Mouse (Mus musculus) midbrain, embryonic 11.5 days (tissue): Measurements from ENCODE around the gene Stard7. TPM values are rescaled to one million over a fixed set of nuclear protein-coding genes. Genes with fewer than 3 reads are reported as not detected.
"Not testable (repeated sequence)": the region's sequence is repeated elsewhere in the genome, so short reads cannot be mapped to it uniquely, and the experiment has no call there.

ENCODE experiments used
- ATAC-seq: fragments of 200-750 bp; cut with Nextera tagmentation; 2 replicates; pipeline ENCODE4 v1.8.0; 2017; ENCODE audit warnings: moderate TSS enrichment, moderate library complexity; ENCODE audit not compliant: low FRiP score
- DNase-seq: peaks from one replicate; pipeline ENCODE4 v3.0.0; 2015; ENCODE audit warnings: low spot score; ENCODE audit errors: missing footprints
- H3K27ac ChIP-seq: fragments of 300-500 bp; sonication (generic); 2 replicates; pipeline ENCODE4 v1.5.1; 2014; ENCODE audit warnings: low read depth, low read length
- H3K27me3 ChIP-seq: fragments of 300-500 bp; sonication (generic); 2 replicates; pipeline ENCODE4 v1.6.1; 2014; ENCODE audit warnings: mild to moderate bottlenecking, low read length, moderate library complexity, mixed read lengths; ENCODE audit not compliant: control insufficient read depth, insufficient read depth
- H3K36me3 ChIP-seq: fragments of 300-500 bp; sonication (generic); 2 replicates; pipeline ENCODE4 v1.6.1; 2014; ENCODE audit warnings: mild to moderate bottlenecking, low read length, moderate library complexity, mixed read lengths; ENCODE audit not compliant: control insufficient read depth, insufficient read depth
- H3K4me1 ChIP-seq: fragments of 300-500 bp; sonication (generic); 2 replicates; pipeline ENCODE4 v1.6.1; 2014; ENCODE audit warnings: low read length; ENCODE audit not compliant: control insufficient read depth, insufficient read depth
- H3K4me2 ChIP-seq: fragments of 300-500 bp; sonication (generic); 2 replicates; pipeline ENCODE4 v1.6.1; 2014; ENCODE audit warnings: mild to moderate bottlenecking, moderate library complexity
- H3K4me3 ChIP-seq: fragments of 300-500 bp; sonication (generic); 2 replicates; pipeline ENCODE4 v1.5.1; 2014; ENCODE audit warnings: low read depth, low read length
- H3K9ac ChIP-seq: fragments of 300-500 bp; sonication (generic); 2 replicates; pipeline ENCODE4 v1.6.1; 2014; ENCODE audit warnings: low read length
- H3K9me3 ChIP-seq: fragments of 300-500 bp; sonication (generic); 2 replicates; pipeline ENCODE4 v1.6.1; 2016; ENCODE audit warnings: low read length; ENCODE audit not compliant: control insufficient read depth
- WGBS: fragments of 180-500 bp; shearing (Covaris S2); extraction: QIAGEN DNeasy Blood & Tissue Kit; methylation state at CpG from one replicate; pipeline ENCODE4 v1.1.7; 2014; 5-methylcytosine and 5-hydroxymethylcytosine counted together
- polyA plus RNA-seq: library from polyadenylated mRNA; unstranded; fragments of >200 nt; fragmentation: Nextera tagmentation; extraction: Ambion mirVana; gene quantifications from 2 replicates; pipeline ENCODE4 v1.2.1, GENCODE M21; 2014

The Stard7 gene
- polyA plus RNA-seq, 1 experiment from 2014 or later: 86.4 TPM

DNA sequence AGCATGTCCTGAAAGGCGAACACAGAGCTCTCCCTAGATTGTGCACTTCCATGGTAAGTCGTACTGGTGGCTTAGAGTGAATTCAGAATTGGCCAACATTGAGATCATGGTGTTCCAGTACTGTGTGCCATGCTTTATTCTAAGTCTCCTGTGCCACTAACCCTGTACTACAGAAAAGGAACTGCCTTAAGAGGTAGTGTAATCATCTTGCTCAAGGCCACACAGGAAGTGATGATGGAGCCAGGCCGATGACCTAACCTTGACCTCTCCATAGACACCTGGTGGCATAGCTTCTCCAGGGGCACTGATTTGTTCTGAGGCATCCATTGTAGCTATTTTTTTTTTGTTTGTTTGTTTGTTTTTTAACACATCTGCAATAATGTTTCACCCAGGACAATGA is 31.9 kb downstream of the Stard7 start:
- Histone ChIP-seq H3K9ac (no peak overlapping the region), H3K27ac (no peak overlapping the region), H3K9me3 (no peaks in the 10 kb centered on the region), H3K4me3 (no peak overlapping the region), H3K4me2 (no peak overlapping the region), H3K36me3 (peaks cover 16% of the 10 kb centered on the region), H3K4me1 (no peaks in the 10 kb centered on the region), H3K27me3 (no peaks in the 10 kb centered on the region)
- ATAC-seq (no peak), DNase-seq (no peak)
- WGBS: 91% methylated on average over 3 of the region's 3 CpGs

DNA sequence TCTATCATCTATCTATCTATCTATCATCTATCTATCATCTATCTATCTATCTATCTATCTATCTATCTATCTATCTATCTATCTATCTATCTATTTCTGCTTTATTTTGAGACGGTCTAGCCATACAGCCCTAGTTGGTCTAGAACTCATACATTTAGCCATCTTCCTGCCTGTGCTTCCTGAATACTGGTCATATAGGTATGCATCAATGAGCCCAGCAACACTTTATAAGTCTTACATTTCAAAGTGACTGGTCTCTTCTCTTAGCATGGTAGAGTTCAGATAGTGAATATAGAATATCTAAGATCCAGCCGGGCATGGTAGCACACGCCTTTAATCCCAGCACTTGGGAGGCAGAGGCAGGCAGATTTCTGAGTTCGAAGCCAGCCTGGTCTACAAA is 34.2 kb downstream of the Stard7 start:
- not testable (repeated sequence) for H3K4me2 ChIP-seq, H3K4me1 ChIP-seq
- 97% methylated on average over 4 of the region's 4 CpGs for WGBS

DNA sequence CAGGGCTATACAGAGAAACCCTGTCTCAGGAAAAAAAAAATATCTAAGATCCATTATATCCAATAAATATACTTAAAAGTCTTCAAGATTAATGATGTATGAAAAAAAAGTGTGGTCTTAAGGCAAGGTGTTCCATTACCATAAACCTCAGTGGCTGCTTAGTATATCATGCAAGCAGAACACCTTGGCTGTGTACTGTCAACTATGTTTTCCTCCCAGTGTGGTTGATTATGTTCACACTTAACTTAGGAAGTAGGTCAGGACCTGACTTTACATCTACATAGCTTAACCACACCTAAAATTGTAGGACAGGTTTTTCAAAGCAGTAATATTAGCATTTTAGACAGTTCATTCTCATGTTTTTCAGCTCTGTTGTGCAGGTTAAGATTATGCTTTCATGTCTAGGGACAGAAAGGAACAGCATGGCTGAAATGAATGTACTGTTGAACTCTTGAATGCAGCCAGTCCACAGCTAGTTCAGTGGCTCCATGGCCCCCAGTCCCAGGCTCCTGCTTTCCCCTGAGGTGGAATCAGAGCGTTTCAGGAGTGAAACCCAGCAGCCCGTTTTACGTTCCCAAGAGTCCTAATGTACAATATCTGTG is 34.7 kb downstream of the Stard7 start:
- Histone ChIP-seq H3K9me3 (no peaks in the 10 kb centered on the region), H3K4me2 (no peak overlapping the region), H3K27ac (no peak overlapping the region), H3K27me3 (no peaks in the 10 kb centered on the region), H3K4me3 (no peak overlapping the region), H3K4me1 (no peaks in the 10 kb centered on the region), H3K9ac (no peak overlapping the region), H3K36me3 (0 out of 2 replicates have a peak, but pooled peaks cover 2% of the 10 kb centered on the region)
- no peak for ATAC-seq
- no peak for DNase-seq
- WGBS: 84% methylated on average over 3 of the region's 3 CpGs

More for the DNA sequence above, 34.2 kb downstream of the Stard7 start:
- H3K4me3 ChIP-seq, DNase-seq, ATAC-seq, H3K27me3 ChIP-seq, H3K27ac ChIP-seq, H3K9me3 ChIP-seq, H3K9ac ChIP-seq, H3K36me3 ChIP-seq: not testable (repeated sequence)

DNA sequence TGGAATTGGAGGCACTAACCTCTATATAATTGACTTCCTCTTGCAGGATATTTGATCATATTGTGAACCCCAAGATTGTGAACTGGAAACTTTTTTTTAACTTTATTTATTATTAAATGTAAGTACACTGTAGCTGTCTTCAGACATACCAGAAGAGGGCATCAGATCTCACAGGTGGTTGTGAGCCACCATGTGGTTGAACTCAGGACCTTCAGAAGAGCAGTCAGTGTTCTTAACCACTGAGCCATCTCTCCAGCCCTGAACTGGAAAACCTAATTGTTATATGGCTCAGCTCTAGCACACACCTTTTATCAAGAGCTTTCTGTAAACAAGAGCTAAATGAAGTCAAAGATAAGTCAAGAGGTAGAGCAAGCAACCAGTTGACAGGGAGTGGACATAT is 36.1 kb downstream of the Stard7 start:
- Histone ChIP-seq H3K4me1 (no peaks in the 10 kb centered on the region), H3K9me3 (no peaks in the 10 kb centered on the region), H3K4me2 (no peak overlapping the region), H3K27me3 (no peaks in the 10 kb centered on the region), H3K9ac (no peak overlapping the region), H3K36me3 (no peaks in the 10 kb centered on the region), H3K4me3 (no peak overlapping the region), H3K27ac (no peak overlapping the region)
- no peak for DNase-seq
- no peak for ATAC-seq

DNA sequence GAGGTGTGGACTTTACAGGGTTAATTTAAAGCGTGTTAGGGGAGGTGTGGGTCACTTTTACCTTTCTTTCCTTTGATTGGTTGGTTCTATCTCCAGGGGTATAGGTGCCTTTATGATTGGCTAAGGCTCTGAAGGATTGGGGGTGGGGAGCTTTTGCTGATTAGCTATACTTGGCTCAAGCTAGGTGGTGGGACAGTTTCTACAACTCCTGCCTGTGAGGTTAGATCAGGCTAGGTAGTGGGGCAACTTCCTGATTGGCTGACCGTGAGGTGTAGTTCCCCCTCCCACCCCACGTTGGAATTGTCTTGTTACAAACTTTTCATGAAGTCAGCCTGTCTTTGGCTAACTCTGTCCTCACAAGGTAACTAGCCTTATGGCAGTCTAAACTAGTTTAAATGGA is 37.2 kb downstream of the Stard7 start:
- Histone ChIP-seq H3K4me3 (no peak overlapping the region), H3K4me1 (no peaks in the 10 kb centered on the region), H3K9me3 (no peaks in the 10 kb centered on the region), H3K9ac (no peak overlapping the region), H3K36me3 (no peaks in the 10 kb centered on the region), H3K4me2 (no peak overlapping the region), H3K27ac (no peak overlapping the region), H3K27me3 (no peaks in the 10 kb centered on the region)
- ATAC-seq: no peak
- 47% methylated on average over 3 of the region's 3 CpGs for WGBS
- no peak for DNase-seq

DNA sequence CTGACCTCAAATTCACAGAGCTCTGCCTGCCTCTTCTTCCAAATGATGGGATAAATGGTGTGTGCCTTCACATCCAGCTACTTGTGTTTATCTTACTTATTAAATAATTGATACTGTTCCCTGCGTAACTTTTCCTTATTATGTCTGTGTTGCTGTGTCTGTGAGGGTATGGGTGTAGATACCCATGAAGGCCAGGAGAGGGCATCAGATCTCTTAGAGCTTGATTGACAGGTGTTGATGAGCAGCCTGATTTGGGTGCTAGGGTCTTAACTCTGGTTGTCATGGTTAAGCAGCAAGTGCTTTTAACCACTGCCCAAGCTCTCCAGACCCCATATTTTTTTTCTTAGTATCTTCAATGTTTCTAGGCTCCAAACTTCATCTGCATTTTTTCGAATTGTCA is 38.6 kb downstream of the Stard7 start:
- Histone ChIP-seq H3K4me3 (no peak overlapping the region), H3K27me3 (no peaks in the 10 kb centered on the region), H3K9me3 (no peaks in the 10 kb centered on the region), H3K36me3 (no peaks in the 10 kb centered on the region), H3K27ac (no peak overlapping the region), H3K4me1 (no peaks in the 10 kb centered on the region), H3K4me2 (no peak overlapping the region), H3K9ac (no peak overlapping the region)
- no peak for ATAC-seq
- no peak for DNase-seq
- WGBS: 88% methylated on average over 2 of the region's 2 CpGs

DNA sequence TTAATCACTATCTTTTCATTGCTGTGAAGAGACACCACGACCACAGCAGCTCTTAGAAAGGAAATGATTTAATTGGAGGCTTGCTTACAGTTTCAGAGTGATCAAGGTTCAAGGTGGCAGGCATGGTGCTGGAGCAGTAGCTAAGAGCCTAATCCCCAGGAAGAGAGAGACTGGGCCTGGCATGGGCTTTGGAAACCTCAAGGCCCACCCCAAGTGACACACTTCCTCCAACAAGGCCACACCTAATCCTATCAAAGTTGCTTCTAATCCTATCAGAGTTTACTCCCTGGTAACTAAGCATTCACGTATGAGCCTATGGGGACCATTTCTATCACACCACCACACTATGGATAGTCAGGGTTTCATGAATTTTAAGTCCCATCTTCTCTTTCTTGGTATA is 40.2 kb downstream of the Stard7 start:
- no peak for ATAC-seq
- Histone ChIP-seq H3K4me3 (no peak overlapping the region), H3K27me3 (no peaks in the 10 kb centered on the region), H3K9ac (no peak overlapping the region), H3K9me3 (no peaks in the 10 kb centered on the region), H3K36me3 (no peaks in the 10 kb centered on the region), H3K4me1 (no peaks in the 10 kb centered on the region), H3K4me2 (no peak overlapping the region), H3K27ac (no peak overlapping the region)
- DNase-seq: no peak
- WGBS: 51% methylated on average over 2 of the region's 2 CpGs

DNA sequence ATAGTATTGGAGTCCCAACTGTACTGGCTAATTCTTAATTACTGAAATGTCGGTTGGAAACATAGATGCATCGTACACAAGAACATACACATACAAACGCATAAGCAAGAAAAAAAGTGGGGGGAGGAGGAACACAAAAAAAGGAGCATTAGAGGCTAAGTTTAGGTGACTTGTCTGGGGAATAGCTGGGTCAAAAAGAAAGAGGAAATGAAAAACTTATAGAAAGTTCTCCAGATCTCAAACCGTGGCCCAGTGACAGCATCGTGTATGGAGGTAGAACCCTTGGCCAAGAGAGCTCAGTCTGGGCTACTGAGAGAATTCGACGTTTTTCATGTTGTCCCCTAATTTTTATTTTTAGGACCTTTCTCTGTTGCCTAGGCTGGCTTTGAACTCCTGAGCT is 40.7 kb downstream of the Stard7 start:
- Histone ChIP-seq H3K27ac (no peak overlapping the region), H3K9ac (no peak overlapping the region), H3K27me3 (no peaks in the 10 kb centered on the region), H3K9me3 (no peaks in the 10 kb centered on the region), H3K36me3 (no peaks in the 10 kb centered on the region), H3K4me2 (no peak overlapping the region), H3K4me3 (no peak overlapping the region), H3K4me1 (no peaks in the 10 kb centered on the region)
- ATAC-seq (no peak), DNase-seq (no peak)
- WGBS: 94% methylated on average over 7 of the region's 7 CpGs

DNA sequence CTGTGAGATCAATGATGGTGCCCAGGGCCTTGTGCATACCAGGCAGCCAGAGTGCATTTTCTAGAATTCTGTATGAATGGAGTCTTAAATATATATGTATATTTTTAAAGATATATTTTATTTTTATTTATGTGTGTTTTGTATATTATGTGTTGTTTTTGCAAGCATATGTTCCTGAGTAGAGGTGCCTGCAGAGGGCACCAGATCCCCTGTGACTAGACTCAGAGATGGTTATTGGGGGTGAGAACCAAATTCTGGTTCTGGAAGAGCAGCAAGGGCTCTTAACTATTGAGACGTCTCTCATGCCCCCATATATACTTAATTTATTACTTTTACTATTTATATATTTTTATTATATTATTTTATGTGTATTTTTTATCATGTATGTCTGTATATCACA is 41.2 kb downstream of the Stard7 start:
- WGBS: 83% methylated on average over 1 of the region's 1 CpGs
- no peak overlapping the region for H3K4me3 ChIP-seq
- no peaks in the 10 kb centered on the region for H3K27me3 ChIP-seq

DNA sequence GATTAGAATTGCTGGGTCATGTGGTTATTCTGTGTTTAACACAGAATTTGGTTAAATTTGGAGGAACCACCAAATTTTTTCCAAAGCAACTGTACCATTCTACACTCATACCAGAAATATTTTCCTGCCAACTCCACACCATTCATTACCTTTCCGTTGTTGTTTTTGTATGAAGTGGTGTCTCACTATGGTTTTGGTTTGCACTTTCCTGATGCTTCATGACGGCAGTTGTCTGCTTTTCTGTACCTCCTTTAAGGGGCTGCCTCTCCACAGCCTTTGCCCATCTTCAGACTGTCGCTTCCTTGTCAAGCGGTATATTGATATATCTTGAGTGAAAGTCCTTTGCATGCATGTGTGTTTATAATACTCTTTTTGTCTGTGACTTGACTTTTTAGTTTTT is 42.8 kb downstream of the Stard7 start:
- H3K4me1 ChIP-seq: no peaks in the 10 kb centered on the region
- H3K9me3 ChIP-seq: no peaks in the 10 kb centered on the region
- DNase-seq: no peak
- H3K4me2 ChIP-seq: no peak overlapping the region
- no peaks in the 10 kb centered on the region for H3K27me3 ChIP-seq
- no peaks in the 10 kb centered on the region for H3K36me3 ChIP-seq
- H3K4me3 ChIP-seq: no peak overlapping the region
- ATAC-seq: no peak
- no peak overlapping the region for H3K9ac ChIP-seq
- 91% methylated on average over 4 of the region's 4 CpGs for WGBS
- no peak overlapping the region for H3K27ac ChIP-seq

More for the DNA sequence above, 41.2 kb downstream of the Stard7 start:
- H3K4me1 ChIP-seq: no peaks in the 10 kb centered on the region
- no peak overlapping the region for H3K9ac ChIP-seq
- ATAC-seq (no peak), DNase-seq (no peak)
- no peak overlapping the region for H3K27ac ChIP-seq
- H3K4me2 ChIP-seq: no peak overlapping the region
- no peaks in the 10 kb centered on the region for H3K9me3 ChIP-seq
- H3K36me3 ChIP-seq: no peaks in the 10 kb centered on the region
